Mouse (Mus musculus): ENCODE data around the gene Morn4. TPM values are rescaled to one million over a fixed set of nuclear protein-coding genes. Genes with fewer than 3 reads are reported as not detected.
A peak's percentile ranks its signal among the peaks of the same experiment; 100 is the strongest.
"Not testable (repeated sequence)": the region's sequence is repeated elsewhere in the genome, so short reads cannot be mapped to it uniquely, and the experiment has no call there.

Gene Morn4
- polyA plus RNA-seq, 1 experiment from 2014 or later: 38.1 TPM

DNA sequence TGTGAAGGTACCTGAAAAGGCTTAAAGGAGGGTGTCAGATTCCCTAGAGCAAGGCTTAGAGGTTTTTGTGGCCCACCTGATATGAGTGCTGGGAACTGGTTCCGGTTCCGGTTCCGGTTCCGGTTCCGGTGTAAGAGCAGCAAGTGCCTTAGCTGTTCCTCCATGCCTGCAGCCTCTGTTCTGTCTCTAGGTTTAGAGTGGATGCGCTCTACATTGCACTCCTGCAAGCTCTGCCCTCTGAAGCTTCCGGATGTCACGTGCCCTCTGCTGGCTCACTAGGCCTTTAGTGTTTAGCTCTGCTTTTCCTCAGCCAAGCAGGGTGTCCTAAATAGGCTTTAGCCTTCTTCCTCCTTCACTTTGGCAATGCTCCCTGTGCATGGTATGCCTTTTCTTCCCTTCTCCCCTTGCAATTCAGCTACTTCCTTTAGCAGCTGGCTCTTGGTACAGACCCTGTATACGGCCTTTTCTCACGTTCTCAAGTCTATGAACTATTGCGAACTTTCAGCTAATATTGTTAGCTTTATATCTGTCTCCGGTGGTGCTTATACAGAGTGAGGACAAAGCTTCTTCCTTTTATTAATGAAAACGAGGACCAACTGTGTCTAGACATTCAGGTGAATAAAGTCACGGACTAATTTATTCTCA lies 3.1 kb upstream of the Morn4 start:
- ChIA-PET POLR2A (interaction anchor here (0.5 to 1.8 kb wide), 6 partner anchors 8 to 144 kb away, joined by 3 to 6 read pairs (median 4); partner anchors contain the start of genes Avpi1 and Hoga1), CTCF (interaction anchor here (0.8 to 4.5 kb wide), 11 partner anchors 10 to 77 kb away, joined by 3 to 23 read pairs (median 9); partner anchors contain the start of genes Ankrd2 and Hoga1)
- no peak for DNase-seq (ENCODE audit: low read depth, low spot score)
- ATAC-seq: no peak
- in situ Hi-C loops (cut with MboI; ENCODE audit: low pct_unique_long_range_greater_than_20kb): no loop called here
- H3K27me3 ChIP-seq: no peaks in the 10 kb centered on the region
- no peak for TF ChIP-seq CTCF (IDR thresholded peaks at IDR 0.05)

DNA sequence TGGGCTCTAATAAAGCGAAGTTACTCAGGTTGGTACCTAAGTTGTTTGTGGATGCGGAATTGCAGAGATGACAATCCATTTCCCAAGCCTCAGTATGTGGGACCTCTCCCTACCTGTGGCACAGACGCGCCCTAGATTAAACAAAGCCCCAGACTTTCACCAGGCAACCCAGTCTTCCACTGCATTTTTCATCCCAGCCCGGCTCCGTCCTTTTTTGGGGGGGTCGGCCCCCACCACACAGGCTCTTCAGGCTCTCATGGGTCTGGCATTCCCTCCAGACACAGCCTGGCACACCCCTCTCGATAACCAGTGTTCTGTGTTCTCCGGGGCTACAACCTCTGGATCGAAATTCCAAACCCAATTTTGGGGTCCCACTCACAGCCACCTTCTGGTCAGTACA lies 467 bp downstream of the Morn4 start:
- ATAC-seq: no peak
- CTCF ChIA-PET: no interaction called here
- POLR2A ChIA-PET: no interaction called here
- TF ChIP-seq CTCF (IDR thresholded peaks at IDR 0.05): no peak
- no peak for DNase-seq (ENCODE audit: low read depth, low spot score)
- in situ Hi-C loops (cut with MboI; ENCODE audit: low pct_unique_long_range_greater_than_20kb): no loop called here
- H3K27me3 ChIP-seq: no peaks in the 10 kb centered on the region

- POLR2A ChIA-PET: interaction anchor here (0.7 to 0.9 kb wide), 3 partner anchors 7 to 80 kb away, joined by 3 read pairs; no protein-coding TSS in a partner anchor
- DNase-seq (ENCODE audit: low read depth, low spot score); ATAC-seq; in situ Hi-C loops (cut with MboI; ENCODE audit: low pct_unique_long_range_greater_than_20kb); H3K27me3 ChIP-seq: not testable (repeated sequence)
- CTCF ChIA-PET: interaction anchor here (1.8 kb wide), 1 partner anchor 9 kb away, joined by 6 read pairs; no protein-coding TSS in a partner anchor
These were observed 4.5 kb downstream of the Morn4 start for GRCm38 (mm10) chr19:42081613-42082012.

DNA sequence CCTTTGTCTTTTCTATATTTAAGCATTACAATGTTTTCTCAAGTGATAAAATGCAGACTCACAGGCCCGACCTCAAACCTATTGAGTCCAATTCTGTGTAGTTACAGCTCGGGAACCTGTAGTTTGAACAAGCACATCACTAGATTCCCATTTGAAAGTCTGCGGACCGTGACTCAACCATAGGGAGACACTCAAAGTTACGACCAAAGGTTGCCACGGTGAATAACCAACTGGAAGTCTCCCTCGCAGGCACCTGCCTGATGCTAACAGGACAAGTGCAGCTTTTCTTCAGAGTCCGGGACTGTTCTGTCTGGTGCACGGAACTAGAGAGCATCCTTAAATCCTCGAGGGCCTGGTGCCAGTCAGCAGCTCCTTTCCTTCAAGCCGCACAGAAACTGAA lies 5.7 kb downstream of the Morn4 start:
- ATAC-seq (no peak), DNase-seq (ENCODE audit: low read depth, low spot score) (no peak)
- ChIA-PET CTCF (interaction anchor here (0.9 to 3.7 kb wide), 10 partner anchors 8 to 86 kb away, joined by 3 to 21 read pairs (median 4); partner anchors contain the start of genes Ankrd2, Hoga1 and Pi4k2a), POLR2A (interaction anchor here (0.6 to 1.2 kb wide), 2 partner anchors 9 to 20 kb away, joined by 3 to 4 read pairs; no protein-coding TSS in a partner anchor)
- no peak for TF ChIP-seq CTCF (IDR thresholded peaks at IDR 0.05)
- no peaks in the 10 kb centered on the region for H3K27me3 ChIP-seq
- in situ Hi-C loops (cut with MboI; ENCODE audit: low pct_unique_long_range_greater_than_20kb): no loop called here

DNA sequence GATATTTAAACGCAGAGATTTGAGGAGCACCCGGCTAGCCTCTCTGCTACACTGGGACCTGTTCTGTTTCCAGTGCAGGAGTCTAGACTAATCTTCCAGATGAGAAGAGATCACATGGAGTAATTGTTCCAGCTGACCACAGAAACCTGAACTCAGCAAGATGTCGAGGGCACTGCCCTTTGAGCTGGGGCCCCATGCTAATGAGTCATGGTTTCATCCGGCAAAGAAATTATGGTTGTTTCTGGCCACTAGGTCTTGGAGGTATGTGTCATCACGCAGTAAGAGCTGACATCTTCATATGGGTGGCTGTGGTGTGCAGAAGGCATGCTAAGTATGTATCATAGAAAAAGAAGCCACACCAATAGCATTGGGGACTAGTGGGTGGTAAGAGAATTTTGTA lies 6.2 kb downstream of the Morn4 start:
- peak; percentile 81 for ATAC-seq
- POLR2A ChIA-PET: interaction anchor here (0.8 to 1.4 kb wide), 3 partner anchors 9 to 48 kb away, joined by 3 to 5 read pairs (median 4); partner anchors contain the start of gene Pi4k2a
- DNase-seq (ENCODE audit: low read depth, low spot score): no peak

GRCm38 (mm10) chr19:42079006-42079405 lies 7.2 kb downstream of the Morn4 start:
- H3K27me3 ChIP-seq: no peaks in the 10 kb centered on the region
- no peak for ATAC-seq
- in situ Hi-C loops (cut with MboI; ENCODE audit: low pct_unique_long_range_greater_than_20kb): no loop called here
- ChIA-PET POLR2A (interaction anchor here (0.8 to 1.5 kb wide), 3 partner anchors 11 to 53 kb away, joined by 3 to 5 read pairs (median 4); partner anchors contain the start of gene Pi4k2a), CTCF (interaction anchor here (2.3 to 3.7 kb wide), 4 partner anchors 9 to 85 kb away, joined by 5 to 21 read pairs (median 12); partner anchors contain the start of genes Ankrd2 and Pi4k2a)
- DNase-seq (ENCODE audit: low read depth, low spot score): no peak
- TF ChIP-seq CTCF (IDR thresholded peaks at IDR 0.05): no peak

More for the DNA sequence above, 6.2 kb downstream of the Morn4 start:
- in situ Hi-C loops (cut with MboI; ENCODE audit: low pct_unique_long_range_greater_than_20kb): no loop called here
- CTCF ChIA-PET: interaction anchor here (0.9 to 3.7 kb wide), 10 partner anchors 8 to 86 kb away, joined by 3 to 21 read pairs (median 4); partner anchors contain the start of genes Ankrd2, Hoga1 and Pi4k2a
- H3K27me3 ChIP-seq: no peaks in the 10 kb centered on the region
- no peak for TF ChIP-seq CTCF (IDR thresholded peaks at IDR 0.05)

GRCm38 (mm10) chr19:42078566-42078965 lies 7.6 kb downstream of the Morn4 start:
- DNase-seq (ENCODE audit: low read depth, low spot score): no peak
- no peaks in the 10 kb centered on the region for H3K27me3 ChIP-seq
- ATAC-seq: no peak
- TF ChIP-seq CTCF (IDR thresholded peaks at IDR 0.05): no peak
- POLR2A ChIA-PET: interaction anchor here (1.5 kb wide), 1 partner anchor 53 kb away, joined by 4 read pairs; no protein-coding TSS in a partner anchor
- in situ Hi-C loops (cut with MboI; ENCODE audit: low pct_unique_long_range_greater_than_20kb): no loop called here
- CTCF ChIA-PET: interaction anchor here (2.3 to 3.7 kb wide), 4 partner anchors 8 to 84 kb away, joined by 5 to 21 read pairs (median 12); partner anchors contain the start of genes Ankrd2 and Pi4k2a

GRCm38 (mm10) chr19:42075992-42076391 lies 10.2 kb downstream of the Morn4 start:
- CTCF ChIA-PET: interaction anchor here (9.4 kb wide), 1 partner anchor 41 kb away, joined by 154 read pairs; the partner anchor contains the start of gene Ankrd2
- no peak for TF ChIP-seq CTCF (IDR thresholded peaks at IDR 0.05)
- in situ Hi-C loops (cut with MboI; ENCODE audit: low pct_unique_long_range_greater_than_20kb): no loop called here
- DNase-seq (ENCODE audit: low read depth, low spot score) (no peak), ATAC-seq (no peak)
- POLR2A ChIA-PET: interaction anchor here (0.6 to 2.0 kb wide), 2 partner anchors 33 to 41 kb away, joined by 3 to 8 read pairs; partner anchors contain the start of gene Ankrd2
- H3K27me3 ChIP-seq: no peaks in the 10 kb centered on the region

DNA sequence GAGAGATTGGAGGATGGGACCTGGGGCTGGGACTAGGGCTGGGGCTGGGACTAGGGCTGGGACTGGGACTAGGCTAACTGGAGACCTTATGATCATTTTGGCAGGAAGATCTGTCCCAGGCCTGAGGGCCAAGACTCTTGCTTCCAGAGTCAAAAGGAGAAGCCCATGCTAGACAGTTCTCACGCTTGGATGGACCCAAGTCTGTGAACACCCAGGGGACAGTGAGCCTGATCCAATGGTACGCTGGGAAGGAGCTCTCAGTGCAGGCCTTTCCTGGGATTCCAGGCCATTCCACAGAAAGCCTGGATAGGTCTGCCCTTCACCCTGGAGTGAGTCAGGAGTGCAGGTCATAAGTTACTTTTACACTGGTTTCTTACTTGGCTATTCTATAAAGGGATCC lies 11.1 kb downstream of the Morn4 start:
- CTCF ChIA-PET: interaction anchor here (1.6 to 9.4 kb wide), 6 partner anchors 12 to 73 kb away, joined by 3 to 154 read pairs (median 8); partner anchors contain the start of genes Ankrd2, Hoga1 and Morn4
- ATAC-seq: no peak
- in situ Hi-C loops (cut with MboI; ENCODE audit: low pct_unique_long_range_greater_than_20kb): no loop called here

GRCm38 (mm10) chr19:42072802-42073201 lies 13.4 kb downstream of the Morn4 start:
- DNase-seq (ENCODE audit: low read depth, low spot score): peak; percentile 81
- H3K27me3 ChIP-seq: no peaks in the 10 kb centered on the region
- peak; percentile 88 for TF ChIP-seq CTCF (IDR thresholded peaks at IDR 0.05)
- in situ Hi-C loops (cut with MboI; ENCODE audit: low pct_unique_long_range_greater_than_20kb): loop anchor here (5.0 kb wide), 1 partner anchor 41 kb away; no protein-coding TSS in a partner anchor
- ATAC-seq: peak; percentile 79
- ChIA-PET POLR2A (interaction anchor here (1.2 to 2.4 kb wide), 2 partner anchors 18 to 38 kb away, joined by 3 to 5 read pairs; no protein-coding TSS in a partner anchor), CTCF (interaction anchor here (0.6 to 9.4 kb wide), 14 partner anchors 8 to 103 kb away, joined by 3 to 154 read pairs (median 9); partner anchors contain the start of genes 4933411K16Rik, Ankrd2, Hoga1 and Morn4)

More for the DNA sequence above, 11.1 kb downstream of the Morn4 start:
- DNase-seq (ENCODE audit: low read depth, low spot score): no peak
- no peaks in the 10 kb centered on the region for H3K27me3 ChIP-seq
- no peak for TF ChIP-seq CTCF (IDR thresholded peaks at IDR 0.05)
- POLR2A ChIA-PET: interaction anchor here (2.0 kb wide), 1 partner anchor 40 kb away, joined by 8 read pairs; the partner anchor contains the start of gene Ankrd2
